Mouse (Mus musculus) brown adipose tissue, adult 24 weeks (tissue): ENCODE results near the gene Phb. TPM values are rescaled to one million over a fixed set of nuclear protein-coding genes. Genes with fewer than 3 reads are reported as not detected.
A peak's percentile ranks its signal among the peaks of the same experiment; 100 is the strongest.

Experiments
- H3K27ac ChIP-seq: fragments of 200-500 bp; replicated peaks from 2 replicates; pipeline ENCODE4 v1.5.1; 2012; ENCODE audit warnings: low read depth, mild to moderate bottlenecking, low read length
- H3K4me1 ChIP-seq: fragments of 200-500 bp; 2 replicates; pipeline ENCODE4 v1.6.1; 2012; ENCODE audit warnings: low read length, mixed read lengths; ENCODE audit not compliant: control insufficient read depth, insufficient read depth, insufficient read length
- H3K4me3 ChIP-seq: fragments of 200-500 bp; 2 replicates; pipeline ENCODE4 v1.5.1; 2012; ENCODE audit warnings: low read depth, mild to moderate bottlenecking, low read length, moderate library complexity; ENCODE audit not compliant: insufficient read depth
- polyA plus RNA-seq: library from polyadenylated mRNA; stranded (reverse); fragments of >200 nt; gene quantifications from 2 replicates; pipeline ENCODE4 v1.2.4, GENCODE M21; 2012; ENCODE audit not compliant: missing spikeins, insufficient read depth, insufficient read length

The Phb gene
- polyA plus RNA-seq: 256 and 422 TPM in 2 replicates

DNA sequence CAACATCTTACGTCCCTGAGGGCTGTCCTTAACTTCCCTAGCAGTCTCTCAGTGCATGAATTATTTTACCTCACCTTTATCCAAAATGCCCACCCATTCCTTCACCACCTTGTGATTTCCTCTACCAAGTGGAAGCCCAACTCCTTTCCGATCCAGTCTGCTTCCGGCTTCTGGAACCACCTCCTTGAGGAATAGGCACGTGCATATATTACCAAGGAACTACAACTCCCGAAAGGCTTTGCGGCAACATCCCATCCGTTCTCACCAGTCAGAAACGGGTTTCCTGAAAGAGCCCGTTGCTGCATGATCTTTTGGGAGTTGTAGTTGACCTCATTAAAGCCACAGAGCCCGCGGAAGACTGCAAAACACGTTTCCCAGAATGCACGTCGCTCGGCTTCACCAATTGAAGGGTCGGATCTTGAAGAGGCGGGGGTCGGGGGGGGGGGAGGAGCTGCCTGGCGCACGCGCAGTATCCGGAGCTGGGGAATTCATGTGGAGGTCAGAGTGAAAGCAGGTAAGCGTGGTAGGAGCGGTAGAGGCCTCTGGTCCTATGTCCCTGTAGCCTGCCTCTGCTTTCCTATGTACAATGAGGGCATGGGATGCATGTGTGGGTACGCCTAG lies at the start of gene Phb:
Gene Phb (plus strand): TSS at position 429 of the 621 bp plus-strand sequence.
- H3K4me1 ChIP-seq: no peaks in the 10 kb centered on the region; the same call in 1 of the 2 replicates
- H3K27ac ChIP-seq: peak within 1 kb of the TSS; percentile 94
- H3K4me3 ChIP-seq: peak within 1 kb of the TSS; percentile 97

DNA sequence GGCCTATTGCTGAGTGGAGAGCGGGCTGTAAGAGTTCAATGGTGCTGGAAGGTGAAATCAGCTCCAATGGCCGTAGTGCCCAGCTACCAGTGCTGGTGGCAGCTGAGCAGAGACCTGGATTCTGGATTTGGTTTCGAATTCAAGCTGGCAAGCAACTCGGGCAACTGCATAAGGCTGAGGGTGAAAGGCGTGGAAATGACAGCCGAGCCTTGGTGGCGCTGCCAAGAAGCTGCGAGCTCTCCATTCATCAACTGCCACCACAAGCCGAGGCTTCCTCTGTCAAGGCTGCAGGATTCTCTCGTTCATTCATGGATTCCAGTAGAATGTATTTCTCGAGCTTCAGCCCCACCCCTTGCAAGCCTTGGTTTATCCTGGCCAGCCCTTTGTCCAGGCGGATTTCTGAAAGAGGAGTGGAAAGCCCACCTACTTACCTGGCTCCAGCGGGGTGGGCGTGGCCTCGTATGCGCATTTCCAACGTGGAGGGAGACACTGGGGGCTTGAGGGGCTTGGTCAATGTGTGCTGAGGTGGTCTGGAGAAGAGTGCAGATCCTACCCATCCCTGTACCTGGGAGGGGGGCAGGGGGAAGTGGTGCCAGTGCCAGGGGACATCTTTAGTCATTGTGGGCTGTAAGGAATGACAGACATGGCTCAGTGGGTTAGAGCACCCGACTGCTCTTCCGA lies 48.8 kb upstream of the Phb start:
- Histone ChIP-seq H3K27ac (no peak overlapping the region), H3K4me1 (no peaks in the 10 kb centered on the region), H3K4me3 (no peak overlapping the region)

DNA sequence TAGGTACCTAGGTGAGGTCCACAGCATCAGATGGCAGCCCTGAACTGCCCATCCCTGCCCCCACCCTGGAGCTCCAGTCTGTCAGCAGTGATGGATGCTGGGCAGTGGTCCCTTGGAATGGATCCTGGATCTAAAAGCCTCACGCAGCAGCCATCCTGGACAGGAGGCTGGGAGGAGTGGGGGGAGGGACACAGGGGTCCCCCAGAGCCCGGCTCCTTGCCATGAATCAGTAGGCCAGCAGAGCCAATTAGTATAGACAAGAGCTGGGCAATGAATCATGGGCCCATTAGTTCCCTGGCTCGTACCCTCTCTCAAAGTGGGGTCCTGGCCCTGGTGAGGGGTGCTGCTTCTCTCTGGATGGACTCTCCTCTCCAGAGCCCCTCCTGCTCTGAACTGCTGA lies 47.7 kb upstream of the Phb start:
- Histone ChIP-seq H3K4me1 (no peaks in the 10 kb centered on the region), H3K4me3 (no peak overlapping the region), H3K27ac (no peak overlapping the region)

DNA sequence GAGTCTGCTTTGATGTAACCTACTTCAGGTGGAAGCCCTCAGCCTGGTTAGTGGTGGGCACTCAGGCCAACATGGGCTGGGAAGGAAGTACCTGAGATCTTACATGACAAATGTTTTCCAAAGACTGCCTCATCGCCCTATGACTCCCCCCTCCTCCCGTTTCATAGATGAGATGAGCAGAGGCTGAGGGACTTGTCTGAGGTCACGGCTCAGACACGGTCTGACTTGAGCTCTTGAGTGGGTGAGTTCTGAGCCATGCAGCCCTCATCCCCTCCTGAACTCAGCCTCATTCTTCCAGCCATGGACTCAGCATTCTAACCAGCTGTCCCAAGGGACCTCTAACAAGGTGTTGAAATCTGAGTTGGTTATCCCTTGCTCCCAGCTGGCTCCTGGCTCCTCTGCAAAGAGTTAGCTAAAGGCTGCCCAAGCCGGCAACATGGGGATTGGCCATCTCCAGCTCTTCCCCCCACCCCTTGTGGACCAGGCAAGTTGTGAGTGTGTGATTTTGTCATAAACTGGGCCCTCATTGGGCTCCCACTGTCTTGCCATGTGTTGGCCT lies 46.8 kb upstream of the Phb start:
- no peaks in the 10 kb centered on the region for H3K4me1 ChIP-seq
- H3K4me3 ChIP-seq: no peak overlapping the region
- no peak overlapping the region for H3K27ac ChIP-seq

DNA sequence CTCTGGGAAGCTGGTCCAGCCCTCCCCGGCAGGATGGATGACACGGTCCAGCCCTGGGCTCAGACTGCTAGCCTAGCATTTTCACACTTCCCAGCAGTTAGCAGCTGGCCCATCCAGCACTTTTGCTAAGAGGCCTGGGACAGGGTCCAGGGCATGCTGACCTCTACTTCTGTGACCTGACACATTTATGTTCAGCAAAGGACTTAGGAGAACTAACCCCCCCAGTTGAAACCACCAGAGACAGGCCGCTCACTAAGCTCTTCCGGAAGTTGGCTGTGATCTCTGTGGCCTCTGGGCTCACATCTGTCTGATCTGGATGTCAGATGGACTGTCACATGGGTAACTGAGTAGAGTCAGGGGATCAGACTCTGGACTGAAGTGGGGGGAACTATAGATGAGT lies 45.7 kb upstream of the Phb start:
- no peaks in the 10 kb centered on the region for H3K4me1 ChIP-seq
- H3K4me3 ChIP-seq: no peak overlapping the region
- no peak overlapping the region for H3K27ac ChIP-seq

DNA sequence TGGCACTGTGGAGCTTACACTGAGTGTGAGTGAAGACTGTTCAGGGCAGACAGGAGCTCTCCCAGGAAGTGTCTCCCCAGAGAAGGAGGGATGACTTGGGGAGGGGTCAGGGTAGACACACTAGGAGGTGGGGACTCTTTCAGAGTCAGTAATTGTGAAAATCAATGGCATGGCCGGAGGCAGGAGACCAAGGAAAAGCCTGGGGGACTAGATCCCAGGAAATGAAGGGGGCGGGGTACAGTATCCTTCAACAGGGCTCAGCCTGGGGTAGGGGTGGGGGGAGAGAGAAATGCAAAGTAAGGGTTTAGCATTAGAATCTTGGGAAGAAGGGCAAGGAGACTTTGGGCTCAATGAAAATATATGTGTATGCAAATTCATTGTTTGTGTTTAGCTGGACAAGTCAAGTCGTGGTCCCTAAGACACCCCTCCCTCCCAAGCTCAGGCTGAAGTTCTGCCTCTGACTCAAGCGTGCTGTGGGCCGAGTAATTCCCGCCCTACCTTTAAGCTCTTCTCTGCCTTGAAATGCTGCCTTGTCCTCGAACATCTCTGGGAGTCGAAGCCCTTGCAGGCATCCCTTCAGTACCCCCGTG lies 45.1 kb upstream of the Phb start:
- H3K4me1 ChIP-seq: no peaks in the 10 kb centered on the region
- no peak overlapping the region for H3K4me3 ChIP-seq
- no peak overlapping the region for H3K27ac ChIP-seq

DNA sequence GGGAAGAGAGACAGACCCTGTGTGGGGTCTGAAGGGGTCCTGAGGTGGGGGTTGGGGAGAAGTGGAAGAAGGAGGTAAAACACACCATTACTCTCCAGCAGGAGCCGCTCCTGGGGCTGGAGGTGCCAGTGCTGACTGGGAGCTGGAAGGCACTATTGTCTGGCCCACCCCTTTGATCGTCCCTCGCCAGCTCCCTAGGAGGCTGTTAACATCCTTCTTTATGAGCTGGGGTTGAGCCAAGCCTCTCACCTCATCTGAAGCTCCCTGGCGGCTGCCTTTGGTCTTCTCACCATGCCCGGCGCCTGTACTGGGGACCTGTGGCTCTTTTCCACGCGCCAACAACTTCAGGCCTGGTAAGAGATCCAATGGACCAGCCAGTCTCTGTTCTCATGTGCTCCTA lies 44.3 kb upstream of the Phb start:
- Histone ChIP-seq H3K4me3 (no peak overlapping the region), H3K4me1 (no peaks in the 10 kb centered on the region), H3K27ac (no peak overlapping the region)

DNA sequence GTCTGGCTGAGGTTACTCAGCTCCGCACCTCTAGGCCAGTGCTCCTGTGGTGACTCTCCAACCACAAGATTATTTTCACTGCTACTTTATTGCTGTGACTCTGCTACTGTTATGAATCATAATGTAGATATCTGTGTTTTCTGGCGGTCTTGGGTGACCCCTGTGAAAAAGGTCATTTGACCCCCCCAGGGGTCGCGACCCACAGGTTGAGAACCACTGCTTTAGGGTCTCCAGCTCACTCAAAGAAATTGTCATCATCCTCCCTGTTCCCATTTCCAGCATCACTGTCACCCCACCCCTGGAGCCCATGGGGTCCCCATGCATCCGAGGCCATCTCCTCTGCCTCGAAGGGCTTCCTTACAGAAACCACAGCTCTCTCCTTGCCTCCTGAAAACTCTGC lies 36.2 kb upstream of the Phb start:
- no peaks in the 10 kb centered on the region for H3K4me1 ChIP-seq
- no peak overlapping the region for H3K27ac ChIP-seq

DNA sequence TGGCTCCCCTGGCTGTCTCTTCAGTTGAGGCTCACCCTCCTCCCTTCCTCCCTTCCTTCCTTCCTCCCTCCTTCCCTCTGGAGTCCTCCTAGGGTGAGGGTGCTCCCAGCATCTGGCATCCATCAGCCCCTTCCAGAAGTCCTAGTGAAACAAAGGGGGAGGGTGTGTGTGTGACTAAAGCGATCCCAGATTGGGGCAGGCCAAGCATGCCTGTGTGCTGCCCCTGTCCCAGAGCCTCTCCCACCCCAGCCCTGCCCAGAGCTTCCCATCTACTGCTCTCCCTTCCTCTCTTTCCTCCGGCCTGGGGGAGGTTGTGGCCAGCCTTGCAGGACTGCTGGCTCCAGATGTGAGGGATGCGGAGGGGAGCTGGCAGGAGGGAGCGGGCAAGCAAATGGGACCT lies 35.5 kb upstream of the Phb start:
- Histone ChIP-seq H3K4me1 (no peaks in the 10 kb centered on the region), H3K4me3 (no peak overlapping the region), H3K27ac (no peak overlapping the region)

More for the DNA sequence above, 36.2 kb upstream of the Phb start:
- no peak overlapping the region for H3K4me3 ChIP-seq

DNA sequence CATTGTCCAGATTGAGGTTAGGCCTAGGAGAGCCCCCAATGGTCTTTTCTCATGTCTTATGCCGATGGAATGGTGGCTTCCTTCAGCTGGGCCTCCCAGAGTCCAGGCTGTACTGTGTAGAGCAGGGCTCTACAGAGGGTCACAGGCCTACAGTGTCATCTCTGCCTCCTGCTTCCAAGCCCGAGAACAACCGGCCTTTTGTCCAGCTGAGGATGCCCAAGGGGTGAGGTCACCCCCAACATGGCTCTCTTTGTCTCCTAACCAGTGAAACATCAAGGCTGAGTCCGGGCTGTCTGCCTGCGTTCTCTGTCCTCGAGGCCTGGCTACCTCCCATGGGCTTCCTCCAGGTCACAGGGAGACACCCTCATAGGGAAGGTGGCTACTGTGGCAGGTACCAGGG lies 34.3 kb upstream of the Phb start:
- H3K4me3 ChIP-seq: no peak overlapping the region
- H3K27ac ChIP-seq: no peak overlapping the region
- H3K4me1 ChIP-seq: no peaks in the 10 kb centered on the region

DNA sequence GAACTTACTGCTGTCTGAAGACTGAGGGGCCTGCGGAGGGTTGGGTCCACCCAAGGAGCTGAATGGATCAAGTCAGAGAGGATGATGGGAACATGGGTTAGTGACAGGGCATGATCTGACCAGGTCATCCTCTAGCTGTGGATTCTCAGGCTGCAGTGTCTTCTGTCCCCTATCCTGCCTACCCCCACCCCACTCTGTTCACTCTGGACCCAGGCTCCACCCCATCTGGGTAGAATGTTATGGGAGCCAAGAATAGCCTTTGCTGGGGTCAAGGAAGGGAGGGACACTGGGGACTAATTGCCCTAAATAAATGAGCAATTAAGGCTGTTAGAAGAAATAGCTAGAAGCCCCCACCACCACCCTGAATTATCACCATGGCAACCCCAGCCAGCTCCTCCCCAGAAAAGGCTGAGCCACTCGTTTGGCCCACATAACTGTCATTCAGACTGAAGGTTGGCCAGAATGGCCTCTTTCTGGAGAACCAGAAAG lies 33.2 kb upstream of the Phb start:
- Histone ChIP-seq H3K4me1 (no peaks in the 10 kb centered on the region), H3K27ac (peak overlapping the region; percentile 20; the same call in 1 of the 2 replicates), H3K4me3 (no peak overlapping the region)

DNA sequence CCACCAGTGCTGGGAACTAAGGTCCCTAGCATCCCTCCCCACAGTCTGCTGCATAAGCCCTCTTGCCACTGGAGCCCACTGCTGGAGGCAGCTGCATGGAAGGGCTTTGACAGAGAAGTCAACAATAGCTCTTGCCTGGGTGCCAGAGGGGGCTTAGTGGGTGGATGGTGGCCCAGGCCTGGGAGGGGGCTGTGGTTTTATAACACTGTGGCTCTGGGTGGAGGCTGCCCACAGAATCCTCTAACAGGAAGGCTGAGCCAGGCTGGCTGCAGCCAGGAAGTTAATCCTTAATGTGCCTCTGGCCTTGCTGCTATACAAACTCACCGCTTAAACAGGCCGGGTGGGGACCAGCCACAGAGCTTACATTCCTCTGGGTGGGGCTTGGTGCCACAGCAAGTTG lies 31.7 kb upstream of the Phb start:
- Histone ChIP-seq H3K4me3 (no peak overlapping the region), H3K27ac (no peak overlapping the region), H3K4me1 (no peaks in the 10 kb centered on the region)

DNA sequence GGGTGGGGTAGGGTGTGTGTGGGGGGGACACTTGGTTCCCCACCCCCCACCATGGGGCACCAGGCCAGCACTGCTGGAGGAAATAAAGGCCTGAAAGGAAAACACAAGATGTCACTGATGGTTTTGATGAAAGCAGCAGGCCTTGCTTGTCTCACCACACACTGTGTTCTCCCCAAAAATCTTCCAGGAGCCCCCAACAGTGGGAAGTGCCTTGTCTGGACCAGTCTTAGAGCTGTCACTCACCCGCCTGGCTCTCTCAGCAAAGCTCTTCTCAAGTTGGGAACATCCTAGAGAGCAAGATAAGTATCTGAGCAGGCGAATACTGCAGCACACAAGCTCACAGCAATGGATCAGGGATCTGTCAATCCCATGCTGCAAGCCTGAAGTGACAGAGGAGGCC lies 26.0 kb upstream of the Phb start:
- H3K27ac ChIP-seq: no peak overlapping the region
- no peaks in the 10 kb centered on the region for H3K4me1 ChIP-seq
- H3K4me3 ChIP-seq: no peak overlapping the region

DNA sequence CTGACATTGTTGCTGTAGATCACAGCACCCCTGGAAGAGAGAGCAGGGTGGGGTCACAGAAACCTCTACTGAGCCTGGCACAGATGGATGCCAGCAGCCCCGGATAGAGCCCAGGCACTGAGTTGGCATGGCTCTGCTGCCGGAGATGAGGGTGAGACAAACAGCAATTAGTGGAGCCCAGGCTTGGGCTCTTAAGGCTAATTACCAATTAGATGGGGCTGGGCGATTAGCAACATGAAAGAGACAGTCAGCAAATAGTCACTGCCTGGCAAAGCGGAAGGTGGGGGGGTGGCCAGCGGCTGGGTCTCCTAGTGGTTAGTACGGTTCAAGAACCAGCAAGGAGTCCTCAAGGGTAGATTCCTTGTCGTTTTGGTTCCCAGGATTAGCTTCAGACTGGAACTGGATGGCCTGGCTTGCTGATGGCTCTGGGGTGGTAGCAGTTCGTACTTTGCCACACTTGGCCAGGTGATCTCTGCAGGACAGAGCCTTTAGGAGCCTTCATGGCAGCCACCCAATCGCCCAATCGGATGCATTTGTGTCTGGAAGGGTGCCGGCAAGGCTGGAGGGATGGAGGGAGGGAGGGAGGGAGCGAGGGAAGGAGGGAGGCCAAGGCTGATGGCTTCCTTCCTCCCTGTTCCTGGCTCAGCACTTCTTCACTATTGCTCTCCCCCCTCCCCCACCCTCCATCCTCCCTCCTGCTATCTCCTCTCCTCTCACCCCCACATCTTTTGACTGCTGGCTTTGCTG lies 24.1 kb upstream of the Phb start:
- no peaks in the 10 kb centered on the region for H3K4me1 ChIP-seq
- H3K4me3 ChIP-seq: no peak overlapping the region
- H3K27ac ChIP-seq: no peak overlapping the region

DNA sequence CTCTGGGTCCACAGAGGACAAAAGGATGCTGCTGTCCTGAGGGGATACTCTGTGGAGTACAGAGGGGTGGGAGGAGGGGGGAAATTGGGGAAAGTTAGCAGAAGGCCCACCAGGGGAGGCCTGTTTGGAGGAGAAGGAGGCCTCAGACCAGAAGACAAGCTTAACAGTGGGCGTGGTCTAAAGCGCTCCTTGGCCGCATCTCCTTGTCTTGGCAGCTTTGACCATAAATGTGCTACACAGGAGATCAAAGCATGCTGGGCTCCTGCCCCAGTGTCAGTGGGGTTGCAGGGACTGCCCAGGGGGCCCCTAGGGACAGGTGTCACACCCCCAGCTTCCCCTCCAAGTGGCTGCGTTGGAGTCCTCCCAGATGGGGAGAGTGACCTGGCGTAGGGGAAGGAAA lies 22.9 kb upstream of the Phb start:
- H3K4me3 ChIP-seq: no peak overlapping the region
- H3K27ac ChIP-seq: no peak overlapping the region
- no peaks in the 10 kb centered on the region for H3K4me1 ChIP-seq
